34 mouse cellular contexts compared by ENCODE assay signal in genomic region chr19:42833126-42833525, GRCm38 (mm10).
"Had no signal": no experiment of that assay in that cellular context is flagged by ENCODE, and none has a peak within 500 bp of the region (broad histone marks: within the 10 kb centered on the region; RNA-seq: fewer than 3 reads in every experiment).

No protein-coding gene starts in this region.

- H3K27ac ChIP-seq: heart, embryonic 13.5 days; heart, embryonic 15.5 days; hindbrain, embryonic 10.5 days; hindbrain, embryonic 12.5 days; hindbrain, embryonic 13.5 days; hindbrain, embryonic 14.5 days; hindbrain, embryonic 15.5 days; hindbrain, postnatal 0 days; intestine, embryonic 15.5 days; kidney, embryonic 15.5 days; kidney, postnatal 0 days; layer of hippocampus, adult 2 months; left cerebral cortex, adult 2 months had no signal

- H3K4me3 ChIP-seq: heart, embryonic 12.5 days; heart, embryonic 13.5 days; heart, embryonic 15.5 days; hindbrain, embryonic 10.5 days; hindbrain, embryonic 12.5 days; hindbrain, embryonic 13.5 days; hindbrain, embryonic 15.5 days; intestine, embryonic 15.5 days; kidney, embryonic 15.5 days; layer of hippocampus, adult 2 months; left cerebral cortex, adult 2 months had no signal

- H3K27me3 ChIP-seq: heart, embryonic 12.5 days; heart, embryonic 13.5 days; heart, embryonic 15.5 days; hindbrain, embryonic 12.5 days; hindbrain, embryonic 13.5 days; hindbrain, embryonic 15.5 days; intestine, embryonic 15.5 days; kidney, embryonic 15.5 days had no signal

- ATAC-seq: hindbrain, embryonic 16.5 days; hindbrain, postnatal 0 days; inflammation-experienced regulatory T-cells, adult 6 months; intestine, embryonic 15.5 days; intestine, embryonic 16.5 days; intestine, postnatal 0 days had no signal

- H3K9me3 ChIP-seq: heart, embryonic 12.5 days; heart, embryonic 13.5 days; heart, embryonic 15.5 days; hindbrain, embryonic 10.5 days; hindbrain, embryonic 12.5 days; hindbrain, embryonic 13.5 days; hindbrain, embryonic 15.5 days; intestine, embryonic 15.5 days; kidney, embryonic 15.5 days had no signal

- DNase-seq: heart, postnatal 10 days; heart, postnatal 14 days; heart, postnatal 4 days; kidney, adult 11 months; kidney, adult 18-20 months; kidney, adult 2 months; kidney, adult 8-10 months; kidney, adult 9 months; kidney, postnatal 10 days; kidney, postnatal 14 days; kidney, postnatal 25 days; kidney, postnatal 36 days; kidney, postnatal 4 days; layer of hippocampus, adult 9-11 months; layer of hippocampus, postnatal 36 days had no signal

- H3K4me2 ChIP-seq: heart, embryonic 11.5 days; heart, embryonic 12.5 days; heart, embryonic 13.5 days; heart, embryonic 15.5 days; hindbrain, embryonic 12.5 days; hindbrain, embryonic 13.5 days; hindbrain, embryonic 14.5 days; hindbrain, embryonic 15.5 days; intestine, embryonic 15.5 days; kidney, embryonic 15.5 days had no signal

- H3K4me1 ChIP-seq: heart, embryonic 15.5 days; hindbrain, embryonic 10.5 days; hindbrain, embryonic 12.5 days; hindbrain, embryonic 13.5 days; hindbrain, embryonic 15.5 days; intestine, embryonic 15.5 days had no signal

- H3K9ac ChIP-seq: heart, embryonic 12.5 days; heart, embryonic 13.5 days; heart, embryonic 15.5 days; hindbrain, embryonic 12.5 days; hindbrain, embryonic 13.5 days; hindbrain, embryonic 14.5 days; hindbrain, embryonic 15.5 days; intestine, embryonic 15.5 days; kidney, embryonic 15.5 days had no signal

- H3K36me3 ChIP-seq: heart, embryonic 12.5 days; heart, embryonic 13.5 days; heart, embryonic 15.5 days; hindbrain, embryonic 10.5 days; hindbrain, embryonic 12.5 days; hindbrain, embryonic 13.5 days; hindbrain, embryonic 15.5 days; intestine, embryonic 15.5 days; kidney, embryonic 15.5 days had no signal
